Mouse (Mus musculus): ENCODE results near the gene Tnnc2. TPM values are rescaled to one million over a fixed set of nuclear protein-coding genes. Genes with fewer than 3 reads are reported as not detected.

Gene Tnnc2
- not detected for polyA plus RNA-seq (2017; shearing (Covaris generic))

GRCm38 (mm10) chr2:164779481-164780086 lies at the start of gene Tnnc2:
Tnnc2 (minus strand) TSS chr2:164779967.

GRCm38 (mm10) chr2:164828437-164828836 lies 48.7 kb upstream of the Tnnc2 start, which contains the start of gene Spata25:
Spata25 (minus strand) TSS chr2:164828537.

DNA sequence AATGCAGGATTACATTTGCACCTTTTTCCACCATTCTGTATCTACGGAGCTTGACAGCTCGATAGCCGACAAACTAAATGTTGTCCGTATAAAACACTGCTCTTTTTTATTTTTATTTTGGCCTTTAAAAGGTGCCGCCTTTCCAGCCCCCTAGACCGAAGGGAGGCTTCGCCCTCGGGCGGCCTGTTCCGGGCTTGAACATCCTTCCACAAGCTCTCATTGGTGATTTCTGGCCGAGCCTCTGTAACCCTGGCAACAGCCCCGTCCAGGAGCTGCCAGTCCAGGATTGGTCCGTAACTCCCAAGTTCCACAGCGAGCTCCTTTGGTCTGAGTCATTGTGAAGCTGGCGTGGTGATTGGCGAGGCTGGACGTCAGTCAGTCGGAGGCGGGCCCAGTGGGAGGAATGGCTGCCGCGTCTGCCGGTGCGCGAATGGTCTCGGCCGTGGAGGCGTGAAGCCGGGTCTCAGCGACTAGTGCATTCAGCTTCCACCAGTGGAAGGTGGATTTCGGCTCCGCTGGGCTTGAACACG lies 42.9 kb upstream of the Tnnc2 start, which contains the start of gene Zswim1:
TSS of gene Zswim1 (plus strand) at position 51 of the 530 bp plus-strand sequence.

GRCm38 (mm10) chr2:164804533-164805331 lies 25.0 kb upstream of the Tnnc2 start, which contains the start of the genes Acot8 and Zswim3:
Acot8 (minus strand) TSS chr2:164804882.
Zswim3 (plus strand) TSS chr2:164805098.

DNA sequence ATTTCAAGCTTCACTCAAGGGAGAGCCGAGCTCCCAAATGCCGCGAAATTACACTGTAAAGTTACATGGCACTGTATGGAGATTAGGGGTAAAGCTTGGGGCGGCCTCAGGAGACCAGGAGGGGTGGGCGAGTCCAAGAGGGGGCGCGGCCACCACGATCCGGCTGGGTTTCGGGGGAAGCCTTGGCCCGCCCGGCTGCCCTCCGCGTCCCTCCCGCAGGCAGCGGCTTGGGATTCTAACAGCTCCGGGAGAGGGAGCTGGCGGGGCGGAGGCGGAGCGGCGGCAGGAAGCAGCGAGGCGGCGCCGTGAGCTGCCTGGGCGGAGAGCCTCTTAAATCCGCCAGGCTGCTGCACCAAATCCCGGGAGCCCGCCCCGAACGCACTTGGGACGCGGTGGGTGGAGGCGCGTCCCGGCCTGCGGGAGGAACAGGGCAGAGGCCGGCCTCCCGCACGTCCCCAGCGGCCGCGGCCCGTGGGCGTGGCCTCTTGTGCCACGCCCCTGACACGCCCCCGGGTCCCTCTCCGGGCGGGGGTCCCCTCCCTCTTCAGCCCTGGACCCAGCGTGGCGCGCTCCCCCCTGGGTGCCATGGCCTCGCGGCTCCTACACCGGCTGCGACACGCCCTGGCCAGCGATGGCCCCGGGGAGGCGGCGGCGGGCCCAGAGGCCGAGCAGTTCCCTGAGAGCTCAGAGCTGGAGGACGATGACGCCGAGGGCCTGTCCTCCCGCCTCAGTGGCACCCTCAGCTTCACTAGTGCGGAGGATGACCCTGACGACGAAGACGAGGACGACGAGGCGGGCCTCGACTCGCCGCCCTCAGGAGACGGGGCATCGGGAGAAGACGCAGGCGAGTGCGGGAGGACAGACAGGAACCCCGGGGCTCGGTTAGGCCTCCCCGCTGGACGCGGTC lies 6.0 kb upstream of the Tnnc2 start, which contains the start of gene Snx21:
TSS of gene Snx21 (plus strand) at position 343 of the 907 bp plus-strand sequence.

GRCm38 (mm10) chr2:164769258-164770037 lies 10.3 kb downstream of the Tnnc2 start, which contains the start of gene Ube2c:
Ube2c (plus strand) TSS chr2:164769898.

GRCm38 (mm10) chr2:164745843-164746479 lies 33.8 kb downstream of the Tnnc2 start, which contains the start of the genes Wfdc3 and Dnttip1:
Wfdc3 (minus strand) TSS chr2:164745931.
Dnttip1 (plus strand) TSS chr2:164745983.

Other genes starting within 250 kb of the Tnnc2 start
- gene Wfdc2, start 217.6 kb downstream of the Tnnc2 start, polyA plus RNA-seq (2017; shearing (Covaris generic)): 5.5 TPM
- gene Spint3, start 206.5 kb downstream of the Tnnc2 start, polyA plus RNA-seq (2017; shearing (Covaris generic)): not detected
- gene Wfdc6a, start 194.5 kb downstream of the Tnnc2 start, polyA plus RNA-seq (2017; shearing (Covaris generic)): not detected
- gene Eppin, start 186.4 kb downstream of the Tnnc2 start, polyA plus RNA-seq (2017; shearing (Covaris generic)): not detected
- gene Wfdc6b, start 166.4 kb downstream of the Tnnc2 start, polyA plus RNA-seq (2017; shearing (Covaris generic)): not detected
- gene Wfdc8, start 166.3 kb downstream of the Tnnc2 start, polyA plus RNA-seq (2017; shearing (Covaris generic)): not detected
- not detected for gene Wfdc16, start 141.2 kb downstream of the Tnnc2 start, polyA plus RNA-seq (2017; shearing (Covaris generic))
- gene Wfdc10, start 123.9 kb downstream of the Tnnc2 start, polyA plus RNA-seq (2017; shearing (Covaris generic)): not detected
- gene Wfdc9, start 123.4 kb downstream of the Tnnc2 start, polyA plus RNA-seq (2017; shearing (Covaris generic)): not detected
- gene Wfdc11, start 105.9 kb downstream of the Tnnc2 start, polyA plus RNA-seq (2017; shearing (Covaris generic)): not detected
- gene Wfdc13, start 94.9 kb downstream of the Tnnc2 start, polyA plus RNA-seq (2017; shearing (Covaris generic)): not detected
- not detected for gene Spint4, start 81.5 kb downstream of the Tnnc2 start, polyA plus RNA-seq (2017; shearing (Covaris generic))
- gene Spint5, start 64.7 kb downstream of the Tnnc2 start, polyA plus RNA-seq (2017; shearing (Covaris generic)): not detected
- not detected for gene Wfdc3, start 34.0 kb downstream of the Tnnc2 start, polyA plus RNA-seq (2017; shearing (Covaris generic))
- gene Dnttip1, start 34.0 kb downstream of the Tnnc2 start, polyA plus RNA-seq (2017; shearing (Covaris generic)): 13.0 TPM
- 18.4 TPM for gene Ube2c, start 10.1 kb downstream of the Tnnc2 start, polyA plus RNA-seq (2017; shearing (Covaris generic))
- 8.1 TPM for gene Snx21, start 5.9 kb upstream of the Tnnc2 start, polyA plus RNA-seq (2017; shearing (Covaris generic))
- gene Acot8, start 24.9 kb upstream of the Tnnc2 start, polyA plus RNA-seq (2017; shearing (Covaris generic)): 42.7 TPM
- 9.2 TPM for gene Zswim3, start 25.1 kb upstream of the Tnnc2 start, polyA plus RNA-seq (2017; shearing (Covaris generic))
- gene Zswim1, start 42.7 kb upstream of the Tnnc2 start, polyA plus RNA-seq (2017; shearing (Covaris generic)): 26.5 TPM
- 0.60 TPM for gene Spata25, start 48.6 kb upstream of the Tnnc2 start, polyA plus RNA-seq (2017; shearing (Covaris generic))
- gene Ctsa, start 52.9 kb upstream of the Tnnc2 start, polyA plus RNA-seq (2017; shearing (Covaris generic)): 202 TPM
- 1.9 TPM for gene Neurl2, start 53.5 kb upstream of the Tnnc2 start, polyA plus RNA-seq (2017; shearing (Covaris generic))
- gene Pltp, start 77.7 kb upstream of the Tnnc2 start, polyA plus RNA-seq (2017; shearing (Covaris generic)): 0.87 TPM
- gene Pcif1, start 99.3 kb upstream of the Tnnc2 start, polyA plus RNA-seq (2017; shearing (Covaris generic)): 123 TPM
- gene Zfp335, start 131.8 kb upstream of the Tnnc2 start, polyA plus RNA-seq (2017; shearing (Covaris generic)): 45.3 TPM
- 13.8 TPM for gene Mmp9, start 160.8 kb upstream of the Tnnc2 start, polyA plus RNA-seq (2017; shearing (Covaris generic))
- gene Slc12a5, start 180.8 kb upstream of the Tnnc2 start, polyA plus RNA-seq (2017; shearing (Covaris generic)): 0.28 TPM

All from activated CD4-positive, CD25-positive, alpha-beta regulatory T cell, adult 9 weeks (primary cell).